In the genomic region with DNA sequence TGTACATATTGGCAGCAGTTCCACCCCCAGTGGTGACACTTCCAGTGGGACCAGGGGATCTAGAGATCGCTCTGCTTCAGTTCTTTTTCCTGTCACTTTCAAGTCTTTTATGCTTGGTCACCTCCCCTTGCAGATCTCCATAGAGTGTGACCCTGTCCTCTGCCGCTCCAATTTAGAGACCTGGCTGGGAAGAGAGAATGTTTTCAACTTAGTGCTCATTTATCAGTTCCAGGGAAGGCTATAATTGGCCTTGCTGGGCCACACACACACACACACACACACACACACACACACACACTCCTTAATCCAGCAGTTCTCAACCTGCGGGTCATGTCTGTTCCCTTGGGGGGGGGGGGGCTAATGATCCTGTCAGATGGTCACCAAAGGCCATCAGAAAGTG, we compare ENCODE assay signal across 21 mouse cellular contexts.
DNase-seq lines count a peak whose midpoint lies in the region; ATAC-seq lines count a peak whose summit lies in the region.
"Had no signal": no experiment of that assay in that cellular context is flagged by ENCODE, and none has a peak within 500 bp of the region (broad histone marks: within the 10 kb centered on the region; RNA-seq: fewer than 3 reads in every experiment).

No protein-coding gene starts in this region.

- H3K27me3 ChIP-seq in kidney, embryonic 15.5 days = no peaks in the 10 kb centered on the region
- H3K27me3 ChIP-seq in midbrain, embryonic 13.5 days = no peaks in the 10 kb centered on the region
- H3K27me3 ChIP-seq in midbrain, embryonic 10.5 days (ENCODE audit: low read depth, poor library complexity, severe bottlenecking) = no peaks in the 10 kb centered on the region
- H3K27me3 ChIP-seq: embryonic facial prominence, embryonic 15.5 days; heart, embryonic 13.5 days; hindbrain, embryonic 13.5 days had no signal

- peaks cover 17% of the 10 kb centered on the region for H3K4me1 ChIP-seq in kidney, embryonic 15.5 days
- H3K4me1 ChIP-seq in midbrain, embryonic 13.5 days (replicated peaks) = peaks cover 9% of the 10 kb centered on the region; the same call in 1 of the 2 replicates
- H3K4me1 ChIP-seq in midbrain, embryonic 10.5 days = peaks cover 28% of the 10 kb centered on the region

- H3K36me3 ChIP-seq in kidney, embryonic 15.5 days = no peaks in the 10 kb centered on the region
- H3K36me3 ChIP-seq in midbrain, embryonic 13.5 days = no peaks in the 10 kb centered on the region
- H3K36me3 ChIP-seq in midbrain, embryonic 10.5 days = no peaks in the 10 kb centered on the region
- H3K36me3 ChIP-seq: embryonic facial prominence, embryonic 15.5 days; forebrain, embryonic 10.5 days; heart, embryonic 13.5 days; hindbrain, embryonic 13.5 days had no signal

- no peak overlapping the region for H3K9ac ChIP-seq in kidney, embryonic 15.5 days
- no peak overlapping the region for H3K9ac ChIP-seq in midbrain, embryonic 13.5 days (replicated peaks)
- H3K9ac ChIP-seq: embryonic facial prominence, embryonic 15.5 days; heart, embryonic 13.5 days; hindbrain, embryonic 13.5 days had no signal

- DNase-seq in kidney, postnatal 10 days = no peak
- no peak for DNase-seq in midbrain, embryonic 10.5 days (ENCODE audit: low spot score)
- peak; percentile 76 for DNase-seq in retina, embryonic 14.5 days (ENCODE audit: low spot score)
- no peak for DNase-seq in layer of hippocampus, postnatal 14 days (ENCODE audit: low spot score in 2 of 2)
- DNase-seq: adrenal gland, adult 2 months; adrenal gland, postnatal 36 days; cerebellum, adult 11 months; cerebellum, adult 8-10 months; cerebellum, postnatal 14 days; embryo, embryonic 11 days; gastrocnemius, adult 2 months; gastrocnemius, postnatal 25 days; heart, postnatal 4 days had no signal

- H3K9me3 ChIP-seq in kidney, embryonic 15.5 days (replicated peaks) = no peaks in the 10 kb centered on the region
- H3K9me3 ChIP-seq in midbrain, embryonic 13.5 days = no peaks in the 10 kb centered on the region
- no peaks in the 10 kb centered on the region for H3K9me3 ChIP-seq in midbrain, embryonic 10.5 days (replicated peaks)
- H3K9me3 ChIP-seq: embryonic facial prominence, embryonic 15.5 days; forebrain, embryonic 10.5 days; heart, embryonic 13.5 days; hindbrain, embryonic 13.5 days had no signal

- H3K4me2 ChIP-seq in kidney, embryonic 15.5 days = no peak overlapping the region
- no peak overlapping the region for H3K4me2 ChIP-seq in midbrain, embryonic 13.5 days (replicated peaks)
- H3K4me2 ChIP-seq: embryonic facial prominence, embryonic 15.5 days; heart, embryonic 13.5 days; hindbrain, embryonic 13.5 days had no signal

- peak; percentile 43; the same call in 1 of the 2 replicates for ATAC-seq in kidney, embryonic 15.5 days (replicated peaks; ENCODE audit: low FRiP score)
- peak; percentile 41; the same call in 1 of the 2 replicates for ATAC-seq in midbrain, embryonic 13.5 days
- ATAC-seq: hindbrain, postnatal 0 days had no signal

- H3K27ac ChIP-seq in kidney, embryonic 15.5 days = no peak overlapping the region
- H3K27ac ChIP-seq in midbrain, embryonic 13.5 days = no peak overlapping the region
- no peak overlapping the region for H3K27ac ChIP-seq in midbrain, embryonic 10.5 days (replicated peaks)
- H3K27ac ChIP-seq: embryonic facial prominence, embryonic 15.5 days; forebrain, embryonic 10.5 days; gastrocnemius, adult 2 months; heart, embryonic 13.5 days; hindbrain, embryonic 13.5 days; hindbrain, postnatal 0 days had no signal

- H3K4me3 ChIP-seq in kidney, embryonic 15.5 days (replicated peaks) = no peak overlapping the region
- no peak overlapping the region for H3K4me3 ChIP-seq in midbrain, embryonic 13.5 days (replicated peaks)
- no peak overlapping the region for H3K4me3 ChIP-seq in midbrain, embryonic 10.5 days
- H3K4me3 ChIP-seq: embryonic facial prominence, embryonic 15.5 days; erythroblast, embryonic 14.5 days; forebrain, embryonic 10.5 days; gastrocnemius, adult 2 months; heart, embryonic 13.5 days; hindbrain, embryonic 13.5 days had no signal

- 22% methylated on average over 3 of the region's 3 CpGs for WGBS in kidney, embryonic 15.5 days
- 29% methylated on average over 3 of the region's 3 CpGs for WGBS in midbrain, embryonic 13.5 days
- 48% methylated on average over 3 of the region's 3 CpGs for whole genome bisulfite sequencing in midbrain, embryonic 10.5 days
